Mouse (Mus musculus) cerebellum, adult 18-20 months (tissue): Measurements from ENCODE around the gene Stat1.

Experiments used
- DNase-seq, 2 experiments: peaks; one replicate each; pipeline ENCODE4 v3.0.0; 2021

Stat1 gene

GRCm38 (mm10) chr1:52166652-52167220 lies 47.5 kb downstream of the Stat1 start:
- no peak for DNase-seq

GRCm38 (mm10) chr1:52170057-52170456 lies 50.8 kb downstream of the Stat1 start:
- DNase-seq, result peak in 1 of 2 experiments; percentile 36

- no peak for DNase-seq
These were observed 51.5 kb downstream of the Stat1 start for GRCm38 (mm10) chr1:52170747-52171146.

- no peak for DNase-seq
These were observed 52.0 kb downstream of the Stat1 start for GRCm38 (mm10) chr1:52171271-52171670.

- no peak for DNase-seq
These were observed 56.1 kb downstream of the Stat1 start for GRCm38 (mm10) chr1:52175321-52175720.

GRCm38 (mm10) chr1:52175983-52176382 lies 56.7 kb downstream of the Stat1 start:
- DNase-seq, result no peak

GRCm38 (mm10) chr1:52176999-52177398 lies 57.8 kb downstream of the Stat1 start:
- DNase-seq, result no peak

GRCm38 (mm10) chr1:52179939-52180568 lies 60.8 kb downstream of the Stat1 start:
- DNase-seq, result peak; percentile 57 to 74

GRCm38 (mm10) chr1:52181994-52182393 lies 62.8 kb downstream of the Stat1 start:
- no peak for DNase-seq

- DNase-seq, result no peak
These were observed 63.8 kb downstream of the Stat1 start for GRCm38 (mm10) chr1:52182992-52183391.
